Mouse (Mus musculus) C2C12 (cell line): ENCODE measurements around the gene Ano1.

Source experiments
- CTCF ChIP-seq: IDR thresholded peaks from one replicate; pipeline ENCODE4 v1.5.1; 2011; ENCODE audit not compliant: control insufficient read depth, insufficient read depth, insufficient read length
- FOSL1 ChIP-seq: IDR thresholded peaks from one replicate; pipeline ENCODE4 v1.8.0; 2011; ENCODE audit warnings: mild to moderate bottlenecking, low read length; ENCODE audit not compliant: poor library complexity, insufficient read depth, severe bottlenecking
- MAX ChIP-seq: IDR thresholded peaks from one replicate; pipeline ENCODE4 v1.6.1; 2011; ENCODE audit warnings: mild to moderate bottlenecking, control low read depth
- MYOD1 ChIP-seq: IDR thresholded peaks from one replicate; pipeline ENCODE4 v1.6.1; 2011; ENCODE audit warnings: low read depth; ENCODE audit not compliant: control insufficient read depth, insufficient read length

DNA sequence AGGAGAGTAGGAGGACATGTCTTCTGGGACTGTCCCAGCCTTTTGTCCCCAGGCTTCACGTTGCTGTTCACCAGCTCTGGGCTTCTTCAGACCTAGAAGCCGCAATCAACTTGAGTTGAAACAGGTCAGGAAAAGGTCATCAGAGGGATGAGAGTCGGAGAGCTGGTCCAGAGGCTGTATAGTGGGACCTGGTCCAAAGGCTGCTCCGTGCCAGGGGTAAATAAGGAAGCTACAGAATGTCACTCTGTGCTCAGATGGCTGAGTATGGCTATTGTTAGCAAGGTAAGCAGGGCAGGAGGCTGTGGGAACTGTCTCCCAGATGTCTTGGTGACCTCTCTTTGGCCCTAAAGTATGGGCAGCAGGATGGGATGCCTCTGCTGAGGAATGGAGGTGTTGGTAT is 147.0 kb downstream of the Ano1 start:
- TF ChIP-seq MYOD1 = no peak
- no peak for TF ChIP-seq CTCF
- no peak for TF ChIP-seq MAX
- TF ChIP-seq FOSL1 = no peak
